31 mouse cellular contexts compared by ENCODE assay signal in the genomic region with DNA sequence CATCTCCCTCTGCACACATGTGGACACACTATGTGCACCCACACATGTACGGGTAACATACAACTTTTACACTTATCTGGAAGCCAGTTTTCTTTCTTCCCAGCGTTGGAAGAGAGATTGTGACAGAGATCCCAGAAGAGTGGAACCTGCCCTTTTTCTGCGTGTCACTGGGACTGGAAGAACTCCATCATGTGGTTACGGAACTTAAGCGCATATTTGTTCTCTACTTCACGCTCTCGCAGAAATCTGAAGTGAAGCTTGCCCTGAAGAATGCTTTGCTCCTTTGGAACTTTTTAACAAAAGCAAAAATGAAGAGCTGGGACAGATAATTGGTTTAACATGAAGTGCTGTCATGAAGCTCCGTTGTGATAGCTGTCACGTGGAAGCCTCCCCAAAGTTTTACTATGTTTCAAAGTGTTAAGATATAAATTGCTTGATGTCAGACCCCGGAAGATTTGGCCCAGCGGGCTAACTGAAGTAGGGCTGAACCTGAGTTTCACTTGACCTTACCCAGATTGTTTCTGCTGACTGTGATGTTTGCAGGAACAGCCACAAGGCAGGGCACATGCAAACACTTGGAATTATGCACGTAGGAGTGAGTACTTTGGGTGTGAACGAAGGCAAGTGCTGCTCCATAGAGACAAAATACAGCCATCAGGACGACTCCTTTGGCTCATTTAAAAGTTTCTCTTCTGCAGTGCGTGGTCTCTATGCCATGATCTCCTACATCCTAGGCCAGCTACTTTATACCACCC. TPM values are rescaled to one million over a fixed set of nuclear protein-coding genes. Genes with fewer than 3 reads are reported as not detected.
DNase-seq lines count a peak whose midpoint lies in the region; ATAC-seq lines count a peak whose summit lies in the region.
"Had no signal": no experiment of that assay in that cellular context is flagged by ENCODE, and none has a peak within 500 bp of the region (broad histone marks: within the 10 kb centered on the region; RNA-seq: fewer than 3 reads in every experiment).

No protein-coding gene starts in this region.

- no peak overlapping the region for H3K9ac ChIP-seq in embryonic facial prominence, embryonic 15.5 days
- H3K9ac ChIP-seq in lung, embryonic 15.5 days = no peak overlapping the region
- H3K9ac ChIP-seq: embryonic facial prominence, embryonic 13.5 days; forebrain, embryonic 13.5 days; heart, embryonic 12.5 days; heart, embryonic 15.5 days; hindbrain, embryonic 14.5 days had no signal

- WGBS in embryonic facial prominence, embryonic 15.5 days = 66% methylated on average over 15 of the region's 15 CpGs
- 88% methylated on average over 15 of the region's 15 CpGs for WGBS in embryonic facial prominence, embryonic 10.5 days
- 49% methylated on average over 15 of the region's 15 CpGs for WGBS in lung, embryonic 15.5 days

- no peaks in the 10 kb centered on the region for H3K36me3 ChIP-seq in embryonic facial prominence, embryonic 15.5 days
- H3K36me3 ChIP-seq in embryonic facial prominence, embryonic 10.5 days (replicated peaks) = no peaks in the 10 kb centered on the region
- no peaks in the 10 kb centered on the region for H3K36me3 ChIP-seq in lung, embryonic 15.5 days
- H3K36me3 ChIP-seq: embryonic facial prominence, embryonic 13.5 days; forebrain, embryonic 10.5 days; G1E; heart, embryonic 12.5 days; heart, embryonic 15.5 days had no signal

- no peak for DNase-seq in embryonic facial prominence, embryonic 10.5 days (ENCODE audit: low spot score)
- no peak for DNase-seq in lung, postnatal 14 days
- DNase-seq in lung, postnatal 25 days (ENCODE audit: low spot score) = peak; percentile 36
- no peak for DNase-seq in MN1 (ENCODE audit: low spot score)
- DNase-seq: adrenal gland, adult 2 months; adrenal gland, postnatal 14 days; cerebellum, adult 11 months; cerebellum, adult 2 months; cerebellum, adult 9-11 months; cerebellum, postnatal 25 days; gastrocnemius, postnatal 14 days; heart, adult 18-20 months; heart, postnatal 10 days; heart, postnatal 36 days had no signal

- ATAC-seq in embryonic facial prominence, embryonic 15.5 days (ENCODE audit: insufficient number of reproducible peaks, low FRiP score, low TSS enrichment, low read depth) = no peak
- ATAC-seq in lung, embryonic 15.5 days (ENCODE audit: borderline replicate concordance, extremely low read depth, low FRiP score, low TSS enrichment) = no peak
- ATAC-seq in megakaryocyte, adult 5-6 weeks (ENCODE audit: poor library complexity, severe bottlenecking) = no peak
- ATAC-seq: forebrain, embryonic 13.5 days; forebrain, embryonic 16.5 days; hindbrain, postnatal 0 days had no signal

- peaks cover 21% of the 10 kb centered on the region; the same call in 1 of the 2 replicates for H3K4me1 ChIP-seq in embryonic facial prominence, embryonic 15.5 days
- peaks cover 9% of the 10 kb centered on the region; the same call in 1 of the 2 replicates for H3K4me1 ChIP-seq in embryonic facial prominence, embryonic 10.5 days
- peaks cover 4% of the 10 kb centered on the region; the same call in 1 of the 2 replicates for H3K4me1 ChIP-seq in lung, embryonic 15.5 days
- H3K4me1 ChIP-seq: forebrain, embryonic 13.5 days; heart, embryonic 12.5 days; heart, embryonic 15.5 days had no signal

- no peak overlapping the region for H3K4me2 ChIP-seq in embryonic facial prominence, embryonic 15.5 days (replicated peaks)
- no peak overlapping the region; the same call in 1 of the 2 replicates for H3K4me2 ChIP-seq in lung, embryonic 15.5 days
- H3K4me2 ChIP-seq: embryonic facial prominence, embryonic 13.5 days; forebrain, embryonic 13.5 days; heart, embryonic 12.5 days; heart, embryonic 15.5 days; hindbrain, embryonic 14.5 days had no signal

- no peaks in the 10 kb centered on the region for H3K9me3 ChIP-seq in embryonic facial prominence, embryonic 15.5 days (replicated peaks)
- H3K9me3 ChIP-seq in embryonic facial prominence, embryonic 10.5 days = no peaks in the 10 kb centered on the region
- H3K9me3 ChIP-seq in lung, embryonic 15.5 days = no peaks in the 10 kb centered on the region
- H3K9me3 ChIP-seq: embryonic facial prominence, embryonic 13.5 days; forebrain, embryonic 10.5 days; forebrain, embryonic 13.5 days; G1E; heart, embryonic 12.5 days; heart, embryonic 15.5 days had no signal

- 0 out of 2 replicates have a peak overlapping the region, but pooled peaks have one; percentile 11 for H3K27ac ChIP-seq in embryonic facial prominence, embryonic 15.5 days (replicated peaks)
- H3K27ac ChIP-seq in embryonic facial prominence, embryonic 10.5 days (replicated peaks) = no peak overlapping the region
- H3K27ac ChIP-seq in lung, embryonic 15.5 days = 0 out of 2 replicates have a peak overlapping the region, but pooled peaks have one; percentile 7
- H3K27ac ChIP-seq: embryonic facial prominence, embryonic 13.5 days; forebrain, embryonic 10.5 days; forebrain, embryonic 13.5 days; heart, embryonic 15.5 days; hindbrain, embryonic 14.5 days; hindbrain, postnatal 0 days had no signal

- H3K4me3 ChIP-seq in embryonic facial prominence, embryonic 15.5 days (replicated peaks) = no peak overlapping the region
- no peak overlapping the region for H3K4me3 ChIP-seq in embryonic facial prominence, embryonic 10.5 days
- no peak overlapping the region for H3K4me3 ChIP-seq in lung, embryonic 15.5 days
- H3K4me3 ChIP-seq: embryonic facial prominence, embryonic 13.5 days; forebrain, embryonic 10.5 days; forebrain, embryonic 13.5 days; heart, embryonic 12.5 days; heart, embryonic 15.5 days had no signal

- no peaks in the 10 kb centered on the region for H3K27me3 ChIP-seq in embryonic facial prominence, embryonic 15.5 days
- H3K27me3 ChIP-seq in embryonic facial prominence, embryonic 10.5 days (replicated peaks; ENCODE audit: low read depth, poor library complexity, severe bottlenecking) = peaks cover 18% of the 10 kb centered on the region
- 0 out of 2 replicates have a peak, but pooled peaks cover 5% of the 10 kb centered on the region for H3K27me3 ChIP-seq in lung, embryonic 15.5 days
- H3K27me3 ChIP-seq: forebrain, embryonic 13.5 days; heart, embryonic 15.5 days had no signal

RNA-seq across cellular contexts. Expression of gene Clec4f, which starts 38.2 kb away (rescaled TPM):
- polyA plus RNA-seq in embryonic facial prominence, embryonic 15.5 days (2015; fragmentation: Nextera tagmentation; extraction: Ambion mirVana) = not detected in 2 replicates
- polyA plus RNA-seq in embryonic facial prominence, embryonic 10.5 days (2016; fragmentation: Nextera tagmentation; extraction: Ambion mirVana) = not detected in 2 replicates
- polyA plus RNA-seq in lung, embryonic 15.5 days (2015; fragmentation: Nextera tagmentation; extraction: Ambion mirVana) = not detected in 2 replicates
- total RNA-seq in megakaryocyte, adult 5-6 weeks (2015) = not detected in 2 replicates
- total RNA-seq in megakaryocyte, adult 5-6 weeks (2017) = not detected in 2 replicates
- total RNA-seq: CH12.LX; common myeloid progenitor, adult 5-6 weeks; gastrocnemius, adult 18-20 months; gastrocnemius, postnatal 14 days; heart, postnatal 10 days; heart, postnatal 36 days had no signal
- polyA plus RNA-seq: adrenal gland, adult 2 months; cerebellum, adult 2 months; embryonic facial prominence, embryonic 13.5 days; forebrain, embryonic 10.5 days; forebrain, embryonic 13.5 days; forebrain, embryonic 16.5 days; G1E; hindbrain, embryonic 11.5 days; hindbrain, embryonic 14.5 days; hindbrain, postnatal 0 days had no signal

RNA-seq across cellular contexts. Expression of gene Stambp, which starts 45.2 kb away (rescaled TPM):
- polyA plus RNA-seq in embryonic facial prominence, embryonic 15.5 days (2015; fragmentation: Nextera tagmentation; extraction: Ambion mirVana) = 31.5 and 32.5 TPM in 2 replicates
- 14.6 and 16.6 TPM in 2 replicates for polyA plus RNA-seq in embryonic facial prominence, embryonic 10.5 days (2016; fragmentation: Nextera tagmentation; extraction: Ambion mirVana)
- polyA plus RNA-seq in lung, embryonic 15.5 days (2015; fragmentation: Nextera tagmentation; extraction: Ambion mirVana) = 21.0 and 23.3 TPM in 2 replicates
- 46.6 and 48.9 TPM in 2 replicates for total RNA-seq in megakaryocyte, adult 5-6 weeks (2015)
- total RNA-seq in megakaryocyte, adult 5-6 weeks (2017) = 9.0 and 18.0 TPM in 2 replicates

RNA-seq across cellular contexts. Expression of gene Cd207, which starts 59.9 kb away (rescaled TPM):
- not detected in 2 replicates for polyA plus RNA-seq in embryonic facial prominence, embryonic 15.5 days (2015; fragmentation: Nextera tagmentation; extraction: Ambion mirVana)
- polyA plus RNA-seq in embryonic facial prominence, embryonic 10.5 days (2016; fragmentation: Nextera tagmentation; extraction: Ambion mirVana) = not detected in 2 replicates
- polyA plus RNA-seq in lung, embryonic 15.5 days (2015; fragmentation: Nextera tagmentation; extraction: Ambion mirVana) = not detected in 2 replicates
- not detected in 2 replicates for total RNA-seq in megakaryocyte, adult 5-6 weeks (2015)
- not detected in 2 replicates for total RNA-seq in megakaryocyte, adult 5-6 weeks (2017)
- total RNA-seq: adrenal gland, adult 2 months; CH12.LX; common myeloid progenitor, adult 5-6 weeks; G1E; gastrocnemius, adult 18-20 months; gastrocnemius, postnatal 14 days; gastrocnemius, postnatal 4 days; hindbrain, postnatal 0 days had no signal
- polyA plus RNA-seq: cerebellum, adult 2 months; embryonic facial prominence, embryonic 13.5 days; forebrain, embryonic 10.5 days; forebrain, embryonic 13.5 days; forebrain, embryonic 16.5 days; G1E; heart, embryonic 12.5 days; hindbrain, embryonic 11.5 days; hindbrain, embryonic 14.5 days; hindbrain, postnatal 0 days had no signal
